Mouse (Mus musculus) CD4-positive, CD25-positive, alpha-beta regulatory T cell, adult 2 months (primary cell): ENCODE results near the gene Brsk2.

Experiments used
- DNase-seq: peaks from one replicate; pipeline ENCODE4 v3.0.0-alpha.2; 2012; ENCODE audit warnings: low read depth, low spot score

Brsk2 gene

DNA sequence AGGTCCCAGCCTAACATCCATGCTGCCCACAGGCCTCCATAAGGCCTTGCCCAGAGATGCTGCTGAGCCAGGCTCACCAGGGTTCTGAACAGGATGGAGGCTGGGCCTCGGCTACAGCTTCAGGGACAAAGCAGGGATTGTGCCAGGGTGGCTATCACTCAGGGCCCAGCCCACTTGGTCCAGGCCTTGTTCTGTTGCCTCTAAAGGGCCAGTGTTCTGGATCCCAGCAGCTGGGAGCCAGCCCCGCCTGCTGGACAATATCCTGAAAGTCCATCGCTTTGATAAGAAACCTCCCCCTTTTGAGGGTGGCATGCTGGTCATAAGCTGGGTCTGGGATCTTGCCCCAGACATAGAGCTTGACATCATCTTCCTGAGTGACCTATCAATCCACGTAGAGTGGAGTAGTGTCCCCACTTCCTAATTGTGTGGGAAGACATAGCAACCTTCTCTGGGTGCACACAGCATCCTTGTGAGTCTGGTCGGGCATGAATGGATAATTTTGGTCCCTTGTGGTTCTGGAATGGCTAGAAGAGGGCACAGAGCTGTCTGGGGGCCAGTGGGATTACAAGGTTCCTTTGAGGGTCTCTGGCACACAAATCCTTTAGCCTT, 6.1 kb downstream of the Brsk2 start:
- DNase-seq: no peak

DNA sequence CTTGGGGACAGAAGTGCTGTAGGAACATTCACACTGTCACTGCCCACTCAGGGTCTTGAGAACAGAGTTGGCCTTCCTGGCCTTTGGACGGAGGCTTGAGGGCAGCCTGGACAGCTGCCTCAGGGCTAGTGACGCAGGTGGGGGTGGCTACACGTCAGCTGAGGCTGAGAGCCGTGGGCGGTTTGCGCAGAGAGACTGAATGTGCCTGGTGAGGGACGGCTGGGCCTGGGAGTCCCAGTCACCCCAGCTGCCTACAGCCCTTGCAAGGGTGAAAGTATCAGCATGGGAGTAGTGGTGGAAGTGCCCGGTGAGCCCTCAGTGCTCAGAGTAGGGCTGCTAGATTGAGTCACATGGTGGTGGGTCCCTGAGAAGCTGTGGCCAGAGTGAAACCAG, 6.6 kb downstream of the Brsk2 start:
- DNase-seq: no peak

DNA sequence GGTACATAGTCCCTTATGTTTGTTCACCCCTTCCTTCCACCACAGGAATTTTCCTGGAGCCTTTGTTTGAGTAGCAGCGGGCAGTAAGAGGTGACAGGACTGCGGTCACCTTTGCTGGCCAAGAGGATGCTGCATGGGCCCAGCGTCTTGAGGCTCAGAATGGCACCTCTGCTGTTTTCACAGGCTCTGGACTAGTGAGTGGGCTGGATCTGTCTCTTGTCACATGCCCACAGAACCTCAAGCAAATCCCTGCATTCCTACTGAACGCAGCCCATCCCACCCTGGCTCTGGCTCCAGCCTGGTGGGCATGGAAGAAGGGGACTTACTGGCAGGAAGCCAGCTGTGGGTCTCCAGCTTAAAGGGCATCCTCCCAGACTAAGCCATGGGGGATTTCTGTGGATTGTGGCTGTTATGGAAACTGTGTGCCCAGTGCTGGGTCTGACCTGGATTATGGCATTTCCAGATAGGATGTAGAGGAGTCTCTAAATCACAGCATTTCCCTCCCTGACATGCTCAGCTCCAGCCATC, 8.0 kb downstream of the Brsk2 start:
- no peak for DNase-seq

DNA sequence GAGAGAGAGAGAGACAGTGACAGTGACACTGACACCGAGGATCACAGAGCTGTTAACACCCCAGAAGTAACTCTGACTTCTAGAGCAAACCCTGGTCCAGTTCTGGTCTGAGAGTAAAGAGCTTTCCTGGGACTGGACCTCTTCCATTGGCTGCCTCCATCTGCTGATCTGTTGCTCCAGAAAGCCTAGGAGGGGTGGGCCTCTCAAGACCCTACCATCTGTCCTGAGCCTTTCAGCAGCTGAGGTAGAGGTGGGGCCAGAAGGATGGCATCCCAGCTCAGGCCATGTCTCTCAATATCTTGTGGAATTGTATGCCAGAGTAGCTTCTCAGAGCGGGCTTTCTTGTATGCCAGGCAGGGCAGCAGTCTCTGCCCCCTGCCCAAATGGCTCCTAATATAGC, 8.7 kb downstream of the Brsk2 start:
- no peak for DNase-seq

DNA sequence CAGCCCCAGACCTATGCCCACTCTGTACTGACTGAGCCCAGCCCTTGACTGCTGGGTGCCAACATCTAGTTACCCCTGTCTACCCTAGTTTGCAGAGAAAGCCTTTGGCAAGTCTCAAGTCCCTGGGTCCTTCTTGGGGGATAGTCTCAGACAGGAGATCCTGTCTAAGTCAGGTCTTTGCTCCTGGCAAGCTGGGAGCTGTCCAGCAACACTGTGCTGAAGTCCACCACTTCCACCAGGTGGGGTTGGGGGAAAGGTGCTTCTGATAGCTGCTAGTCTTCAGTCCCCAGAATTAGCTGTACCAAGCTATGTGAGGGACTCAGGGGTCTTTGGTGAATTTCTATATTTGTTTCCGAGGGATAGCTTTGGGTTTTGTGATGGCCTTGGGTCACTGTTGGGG, 9.6 kb downstream of the Brsk2 start:
- no peak for DNase-seq

DNA sequence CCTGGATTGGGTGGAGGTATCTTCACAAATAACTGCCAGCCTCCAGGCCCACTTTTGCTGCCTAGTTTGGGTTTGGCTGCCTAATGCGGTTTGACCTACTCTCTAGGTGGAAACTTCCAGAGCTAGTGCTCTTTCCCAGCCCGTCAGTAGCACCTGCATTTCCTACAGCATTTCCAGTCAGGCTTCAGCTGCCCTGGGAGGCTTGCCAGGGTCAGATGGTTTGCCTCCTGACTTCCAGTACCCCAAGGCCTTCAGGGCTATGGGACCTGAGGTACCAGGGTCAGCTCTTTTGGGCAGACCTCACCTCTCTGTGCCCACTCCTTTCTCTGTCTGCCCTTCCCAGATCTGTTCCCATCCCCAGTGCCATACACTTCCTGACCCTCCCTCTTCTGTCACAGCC, 11.4 kb downstream of the Brsk2 start:
- DNase-seq: no peak

DNA sequence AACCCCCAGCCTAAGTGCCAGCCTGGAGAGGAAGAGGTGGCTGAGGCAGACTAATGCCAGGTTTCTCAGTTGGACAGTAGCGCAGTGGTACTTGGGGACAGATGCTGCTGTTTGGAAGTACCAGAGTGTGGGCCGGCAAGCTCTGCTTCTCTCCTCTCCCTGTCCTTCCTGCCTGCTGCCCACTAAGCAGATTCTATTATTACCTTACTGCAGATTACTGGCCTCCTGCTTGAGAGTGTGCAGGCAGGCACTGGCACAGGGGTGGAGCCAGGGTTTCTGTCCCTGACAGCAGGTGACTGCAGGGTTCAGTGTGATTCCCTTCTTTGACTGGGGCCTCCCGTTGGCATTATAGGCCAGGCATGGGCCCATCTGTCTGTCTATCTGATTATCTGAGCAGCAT, 11.9 kb downstream of the Brsk2 start:
- no peak for DNase-seq

DNA sequence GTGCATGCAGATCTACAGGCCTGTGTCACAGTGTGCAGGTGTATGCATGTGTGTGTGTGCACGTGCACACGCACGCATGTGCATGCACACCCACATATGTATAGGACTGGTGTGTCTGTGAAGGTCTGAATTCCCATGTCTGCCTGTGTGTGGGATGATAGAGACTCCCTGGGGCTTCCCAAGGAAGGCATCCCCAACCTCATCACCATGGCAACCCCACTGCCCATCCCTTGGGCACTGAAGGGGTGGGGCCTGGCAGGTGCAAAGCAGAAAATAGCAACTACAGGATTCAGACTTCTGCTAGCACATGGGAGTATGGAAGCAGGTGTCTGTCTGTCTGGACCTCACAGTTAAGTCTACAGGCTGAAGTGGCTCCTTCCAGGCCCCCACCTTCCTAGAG, 13.0 kb downstream of the Brsk2 start:
- no peak for DNase-seq

DNA sequence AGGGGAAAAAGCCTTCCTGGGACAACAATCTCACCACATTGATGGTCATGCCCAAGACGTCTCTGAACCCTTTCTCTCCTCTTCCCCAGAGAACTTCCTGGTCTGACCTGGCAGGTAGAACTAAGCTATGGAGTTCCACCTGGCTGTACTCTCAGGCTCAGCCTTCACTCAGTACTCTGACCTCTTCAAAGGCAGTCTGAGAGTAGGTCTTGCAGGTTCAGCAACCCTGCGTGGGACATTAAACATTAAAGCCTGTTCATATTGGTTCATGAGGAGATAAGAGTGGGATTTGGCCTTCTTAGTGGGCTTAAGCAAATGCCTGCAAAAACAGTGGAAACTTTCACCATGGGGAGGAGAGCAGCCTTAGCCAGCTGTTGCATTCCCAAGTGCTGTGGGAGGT, 16.7 kb downstream of the Brsk2 start:
- DNase-seq: no peak

DNA sequence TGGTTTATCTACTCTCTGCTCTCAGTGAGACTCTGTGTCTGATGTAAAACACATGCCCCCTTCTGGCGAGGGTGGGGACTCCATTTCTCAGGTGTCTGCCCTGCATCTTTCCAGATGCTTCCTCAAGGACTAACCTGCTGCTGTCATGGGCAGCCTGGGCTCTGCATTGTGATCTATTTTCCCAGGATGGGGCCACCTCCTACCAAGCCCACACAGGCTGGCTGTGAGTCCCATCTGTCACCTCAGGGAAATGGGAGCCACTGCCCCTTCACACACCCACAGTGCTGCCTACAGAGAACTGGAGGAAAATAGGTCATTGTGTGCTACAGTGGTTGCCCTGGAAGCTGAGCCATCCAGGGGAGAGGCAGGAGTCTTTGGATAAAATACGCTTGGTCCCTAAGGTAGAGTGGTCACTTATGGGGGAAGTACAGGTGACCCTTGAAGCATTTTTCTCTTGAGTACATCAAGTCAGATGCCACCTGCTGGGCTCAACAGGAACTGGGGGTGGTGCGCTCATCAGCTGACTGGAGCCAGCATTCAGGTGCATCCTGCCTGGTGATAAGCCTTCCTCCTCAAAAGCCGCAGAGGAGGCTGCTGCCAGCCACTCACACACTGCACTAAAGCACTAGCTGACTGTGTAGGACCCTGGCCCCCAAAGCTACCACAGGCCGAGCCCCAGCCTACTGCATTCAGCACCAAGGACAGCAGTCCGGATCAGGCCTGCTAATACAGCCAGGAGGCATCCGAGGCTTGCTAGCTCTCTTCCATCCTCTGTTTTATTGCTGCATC, 23.5 kb downstream of the Brsk2 start:
- DNase-seq: peak; percentile 22

DNA sequence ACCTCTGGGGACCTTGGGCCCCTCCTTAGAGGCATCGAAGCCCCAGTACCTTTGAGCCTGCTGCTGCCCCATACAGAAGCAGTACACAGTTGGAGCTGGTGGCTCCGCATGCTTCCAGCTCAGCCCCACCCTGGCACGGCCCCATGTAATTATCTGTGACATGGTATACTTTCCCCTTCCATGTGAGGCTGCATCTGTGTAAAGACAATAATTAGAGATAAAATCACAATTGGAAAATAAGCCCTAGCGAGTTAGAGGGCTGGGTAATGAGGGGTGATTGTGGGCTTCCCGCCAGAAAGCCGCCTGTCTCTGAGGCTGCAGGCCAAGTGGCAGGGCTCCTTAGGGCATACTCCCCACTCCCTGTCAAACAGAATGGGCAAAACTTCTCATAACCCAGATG, 28.5 kb downstream of the Brsk2 start:
- no peak for DNase-seq

DNA sequence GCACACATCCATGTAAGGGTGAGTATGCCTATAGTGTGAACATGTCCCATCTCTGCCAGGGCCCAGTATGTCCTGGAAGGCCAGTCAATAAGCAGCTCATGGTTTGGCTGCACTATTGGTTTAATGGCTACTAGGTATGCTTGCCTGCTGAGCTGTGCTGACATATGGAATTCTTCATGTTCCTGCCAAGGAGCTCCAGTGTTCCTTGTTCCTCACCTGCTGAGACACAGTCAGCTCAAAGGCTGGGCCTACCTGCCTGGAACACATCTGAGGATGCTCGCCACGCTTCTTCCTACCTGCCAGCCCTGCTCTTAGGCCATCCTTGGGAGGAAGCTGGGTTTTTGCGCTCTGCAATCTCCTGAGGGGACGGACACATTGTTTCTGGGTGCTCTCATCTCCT, 29.7 kb downstream of the Brsk2 start:
- no peak for DNase-seq

DNA sequence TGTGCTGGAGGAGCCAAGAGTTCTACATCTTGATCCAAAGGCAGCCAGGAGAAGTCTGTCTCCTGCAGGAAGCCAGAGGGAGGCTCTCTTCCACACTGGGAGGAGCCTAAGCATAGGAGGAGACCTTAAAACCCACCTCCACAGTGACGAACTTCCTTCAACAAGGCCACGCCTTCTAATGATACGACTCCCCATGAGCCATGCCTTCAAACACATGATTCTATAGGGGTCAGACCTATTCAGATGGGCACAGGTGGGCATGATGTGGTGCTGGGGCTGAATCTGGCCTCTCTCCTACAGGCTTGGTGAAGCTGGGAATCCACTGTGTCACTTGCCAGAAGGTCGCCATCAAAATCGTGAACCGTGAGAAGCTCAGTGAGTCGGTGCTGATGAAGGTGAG, 31.7 kb downstream of the Brsk2 start:
- DNase-seq: no peak

DNA sequence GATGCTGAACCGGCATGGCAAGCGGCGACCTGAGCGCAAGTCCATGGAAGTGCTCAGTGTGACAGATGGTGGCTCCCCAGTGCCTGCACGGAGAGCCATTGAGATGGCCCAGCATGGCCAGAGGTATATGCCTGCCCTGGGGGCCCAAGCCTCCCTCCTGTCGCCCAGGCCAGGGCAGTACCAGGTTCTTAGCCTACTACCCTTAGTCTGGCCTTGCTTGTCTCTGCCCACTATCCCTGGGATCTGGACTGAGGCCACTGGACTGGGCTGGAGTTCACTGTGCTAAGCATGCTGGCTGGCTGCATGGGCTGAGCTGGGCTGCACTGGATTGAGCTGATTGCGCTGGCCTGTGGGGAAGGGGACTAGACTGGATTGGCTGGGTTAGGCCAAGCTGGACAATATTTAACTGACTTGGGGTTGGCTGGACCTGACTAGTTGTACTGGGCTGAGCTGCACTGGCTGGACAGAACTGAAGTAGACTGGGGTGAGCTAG, 38.8 kb downstream of the Brsk2 start:
- no peak for DNase-seq

DNA sequence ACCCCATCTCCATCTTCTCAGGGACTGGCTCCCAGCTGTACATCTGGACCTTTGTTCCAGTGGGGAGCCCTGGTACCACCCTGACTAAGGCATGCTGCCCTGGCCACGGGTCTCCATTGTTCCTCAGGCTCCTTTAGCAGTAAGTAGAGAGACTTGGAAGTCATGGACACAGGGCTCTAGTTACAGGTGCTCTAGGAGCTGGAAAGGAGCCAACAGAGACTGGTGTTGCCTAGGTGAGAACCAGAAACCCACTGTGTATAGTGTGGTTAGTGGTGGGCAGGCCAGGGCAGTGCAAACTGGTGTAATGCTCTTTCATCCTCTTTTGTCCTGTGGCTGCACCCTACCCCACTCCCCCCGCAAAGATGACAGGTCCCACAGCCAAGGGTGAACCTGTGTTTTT, 41.6 kb downstream of the Brsk2 start:
- DNase-seq: no peak

DNA sequence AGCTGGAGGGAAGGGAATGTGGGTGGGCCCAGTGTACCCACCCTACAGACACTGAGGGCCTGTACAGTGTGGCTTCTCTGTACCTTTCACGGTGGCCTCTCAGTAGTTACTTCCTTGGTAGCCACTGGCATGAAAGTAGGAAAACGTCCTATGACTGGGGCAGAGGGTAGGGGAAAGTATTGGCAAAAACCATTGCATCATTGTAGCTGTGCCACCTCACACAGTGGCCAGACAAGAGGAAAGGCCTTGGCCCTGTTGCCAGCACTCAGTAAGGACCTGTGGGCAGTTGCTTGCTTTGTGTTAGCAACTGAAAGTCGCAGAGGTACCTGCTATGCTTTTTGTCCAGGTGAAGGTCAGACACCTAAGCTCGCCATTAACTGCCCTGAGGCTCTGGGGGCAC, 44.6 kb downstream of the Brsk2 start:
- DNase-seq: no peak

DNA sequence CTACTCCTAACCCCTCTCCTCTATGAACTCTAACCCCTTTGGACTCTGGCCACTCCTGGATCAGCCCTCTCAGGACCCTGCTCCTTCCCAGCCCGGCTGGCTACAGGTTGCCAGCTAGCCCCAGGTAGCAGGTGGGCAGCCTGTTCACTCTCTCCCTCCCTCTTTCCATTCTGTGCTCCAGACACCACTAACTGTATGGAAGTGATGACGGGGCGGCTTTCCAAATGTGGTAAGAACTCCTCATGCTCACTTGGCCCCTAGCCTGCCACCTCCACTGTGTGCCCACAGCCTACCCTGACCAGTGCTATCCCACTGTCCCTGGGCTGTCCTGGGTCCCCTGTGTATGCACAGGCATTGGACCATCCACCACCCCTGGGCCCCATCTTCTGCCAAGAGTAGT, 51.1 kb downstream of the Brsk2 start:
- DNase-seq: no peak

DNA sequence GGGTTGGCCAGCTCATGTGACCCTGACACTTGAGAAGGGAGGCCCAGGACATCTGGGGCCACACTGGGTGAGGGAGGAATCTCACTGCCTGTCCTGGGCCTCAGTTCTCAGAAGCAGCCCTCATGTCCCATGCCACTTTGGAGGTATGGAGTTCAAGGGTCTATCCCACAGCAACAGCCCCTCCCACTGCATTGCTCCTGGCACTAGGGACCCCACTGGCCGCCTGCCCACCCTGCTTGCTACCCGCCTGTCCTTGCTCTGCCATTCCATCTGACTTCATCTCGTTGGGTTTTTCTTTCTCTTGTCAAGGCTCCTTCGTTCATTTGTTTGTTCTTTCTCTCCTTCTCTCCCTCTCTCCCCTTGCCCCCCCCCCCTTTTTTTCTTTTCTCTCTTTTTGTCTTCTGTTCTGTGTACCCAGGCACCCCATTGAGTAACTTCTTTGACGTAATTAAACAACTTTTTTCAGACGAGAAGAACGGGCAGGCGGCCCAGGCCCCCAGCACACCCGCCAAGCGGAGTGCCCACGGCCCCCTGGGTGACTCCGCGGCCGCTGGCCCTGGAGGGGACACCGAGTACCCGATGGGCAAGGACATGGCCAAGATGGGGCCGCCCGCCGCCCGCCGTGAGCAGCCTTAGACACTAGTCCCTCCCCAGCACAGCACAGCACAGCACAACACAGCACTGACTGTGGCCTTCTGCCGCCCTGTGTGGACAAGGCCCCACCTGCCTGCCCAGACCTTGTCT, 52.2 kb downstream of the Brsk2 start:
- DNase-seq: no peak

DNA sequence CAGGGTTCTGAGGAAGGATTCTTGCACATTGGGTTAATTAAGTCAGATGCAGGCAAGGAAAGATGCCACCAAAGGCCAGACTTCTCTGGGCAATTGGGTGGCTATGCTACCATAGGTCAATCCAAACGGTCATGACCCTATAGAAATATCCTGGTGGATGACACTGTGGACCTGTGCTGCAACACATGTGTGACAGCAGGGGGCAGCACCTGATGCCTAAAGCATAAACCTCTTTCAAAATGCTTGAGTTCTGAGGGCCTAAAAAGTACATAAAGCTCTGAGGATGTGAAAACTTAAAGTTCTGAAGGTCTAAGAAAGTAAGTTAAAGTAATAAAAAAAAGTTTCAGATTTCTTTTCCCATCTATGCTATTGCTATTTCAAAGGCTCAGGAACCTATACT, 67.0 kb downstream of the Brsk2 start:
- DNase-seq: peak; percentile 67

DNA sequence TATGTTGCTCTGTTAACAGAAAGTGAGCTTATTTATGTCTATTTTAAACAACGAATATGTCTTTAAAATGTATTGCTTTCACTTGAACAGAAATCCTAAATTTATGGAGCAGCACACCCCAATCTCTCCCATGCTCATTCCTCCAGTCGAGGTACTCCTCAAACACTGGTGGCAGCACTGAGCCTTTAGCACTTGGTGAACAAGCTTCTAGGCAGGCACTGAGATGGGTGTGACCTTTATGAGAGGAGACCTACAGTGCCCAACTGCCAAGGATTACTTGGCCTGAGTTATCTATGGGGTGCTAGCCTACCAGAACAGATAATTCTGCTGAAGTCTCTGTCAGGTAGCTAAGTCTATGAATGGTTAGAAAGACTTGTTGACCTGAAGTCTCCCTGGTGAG, 70.1 kb downstream of the Brsk2 start:
- DNase-seq: no peak

DNA sequence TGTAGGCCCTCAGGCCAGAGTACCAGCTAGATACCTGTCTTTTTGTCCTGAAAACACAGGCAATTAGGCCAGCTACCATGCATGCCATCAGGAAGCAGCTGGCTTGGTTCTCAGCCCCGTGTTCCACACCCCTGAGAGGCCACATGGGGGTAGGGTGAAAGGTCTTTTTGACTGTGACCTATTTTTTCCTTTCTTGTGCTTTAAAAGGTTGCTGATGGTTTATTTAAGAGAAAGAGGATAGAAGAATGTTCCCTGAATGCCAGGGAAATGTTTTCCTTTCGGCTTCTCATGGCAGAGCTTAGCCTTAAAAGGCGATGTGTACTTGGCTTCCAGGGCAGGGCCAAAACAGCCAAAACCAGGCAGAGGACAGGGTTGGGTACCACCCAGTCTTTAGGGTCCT, 71.3 kb downstream of the Brsk2 start:
- no peak for DNase-seq

DNA sequence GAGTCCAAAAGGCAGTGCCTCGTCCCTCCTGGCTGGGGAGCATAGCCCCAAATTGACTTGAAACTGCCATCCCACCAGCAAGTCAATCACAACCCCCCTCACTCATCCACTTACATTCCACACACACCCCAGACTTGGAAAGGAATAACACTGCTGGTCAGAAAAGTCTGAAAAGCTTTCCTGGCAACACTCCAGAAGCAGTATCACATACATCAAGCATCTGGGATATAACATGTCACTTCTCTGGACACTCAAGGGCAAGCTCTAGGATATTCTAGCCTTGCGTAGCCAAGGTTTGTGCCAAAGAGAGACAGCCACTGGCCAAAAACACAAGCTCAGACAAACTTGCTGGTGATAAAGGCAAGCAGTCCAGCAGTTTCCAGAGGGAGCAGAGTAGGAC, 75.6 kb downstream of the Brsk2 start:
- no peak for DNase-seq

DNA sequence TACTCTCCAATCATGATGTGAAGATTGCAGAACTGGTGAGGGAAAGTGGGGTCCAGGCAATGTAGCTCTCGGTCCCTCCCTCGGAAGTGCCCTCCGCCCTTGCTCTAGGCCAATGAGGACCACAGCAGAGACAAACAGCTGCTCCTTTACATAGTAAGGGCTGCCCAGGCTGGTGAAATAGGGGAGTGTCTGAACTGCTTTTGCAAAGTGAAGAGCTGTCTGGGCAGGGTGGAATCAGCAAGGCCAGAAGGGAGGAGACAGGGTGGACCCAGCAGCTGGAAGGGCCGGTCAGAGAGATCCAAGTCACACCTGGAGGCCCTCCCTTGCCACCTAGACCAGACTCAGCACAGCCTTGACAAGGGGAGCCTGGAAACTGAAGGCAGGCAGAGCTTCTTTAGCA, 76.4 kb downstream of the Brsk2 start:
- no peak for DNase-seq
